Mouse (Mus musculus): ENCODE data around the gene Prpf38b. TPM values are rescaled to one million over a fixed set of nuclear protein-coding genes. Genes with fewer than 3 reads are reported as not detected.

Prpf38b gene
- polyA plus RNA-seq, 1 experiment = 48.9 TPM

- DNase-seq = no peak
- no peaks in the 10 kb centered on the region for H3K4me1 ChIP-seq (ENCODE audit: control insufficient read depth, insufficient read depth, low read length)
- 92% methylated on average over 6 of the region's 6 CpGs for WGBS
- no peak for TF ChIP-seq POLR2A (IDR thresholded peaks at IDR 0.05; ENCODE audit: borderline replicate concordance, extremely low read depth, low read depth, low read length)
- TF ChIP-seq CTCF (IDR thresholded peaks at IDR 0.05; ENCODE audit: insufficient read depth, low read length) = no peak
- no peak overlapping the region for H3K4me3 ChIP-seq (replicated peaks; ENCODE audit: extremely low read depth, low read depth, low read length)
Measured at GRCm38 (mm10) chr3:108902934-108903333, 8.6 kb downstream of the Prpf38b start.

DNA sequence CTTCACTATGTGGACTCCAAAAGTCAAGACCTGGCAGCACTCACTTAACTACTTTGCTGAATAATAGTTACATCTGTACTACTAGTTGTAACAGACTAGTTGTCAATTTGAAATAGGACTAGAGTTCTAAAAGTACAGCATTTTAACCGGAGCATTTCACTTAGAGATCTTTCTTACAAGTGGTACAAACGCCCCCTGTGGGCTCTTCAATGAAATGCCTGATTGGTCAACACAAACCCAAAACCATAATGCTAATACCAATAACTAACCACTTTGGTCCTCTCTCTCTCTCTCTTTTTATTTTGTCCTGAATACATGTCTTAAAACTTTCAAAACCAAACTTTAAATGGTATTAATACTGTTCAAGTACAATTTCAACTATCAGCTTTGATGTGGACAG, 9.5 kb downstream of the Prpf38b start:
- no peak overlapping the region for H3K4me3 ChIP-seq (replicated peaks; ENCODE audit: extremely low read depth, low read depth, low read length)
- TF ChIP-seq CTCF (IDR thresholded peaks at IDR 0.05; ENCODE audit: insufficient read depth, low read length) (no peak), POLR2A (IDR thresholded peaks at IDR 0.05; ENCODE audit: borderline replicate concordance, extremely low read depth, low read depth, low read length) (no peak)
- DNase-seq = no peak
- no peaks in the 10 kb centered on the region for H3K4me1 ChIP-seq (ENCODE audit: control insufficient read depth, insufficient read depth, low read length)
- WGBS = 42% methylated on average over 2 of the region's 2 CpGs

DNA sequence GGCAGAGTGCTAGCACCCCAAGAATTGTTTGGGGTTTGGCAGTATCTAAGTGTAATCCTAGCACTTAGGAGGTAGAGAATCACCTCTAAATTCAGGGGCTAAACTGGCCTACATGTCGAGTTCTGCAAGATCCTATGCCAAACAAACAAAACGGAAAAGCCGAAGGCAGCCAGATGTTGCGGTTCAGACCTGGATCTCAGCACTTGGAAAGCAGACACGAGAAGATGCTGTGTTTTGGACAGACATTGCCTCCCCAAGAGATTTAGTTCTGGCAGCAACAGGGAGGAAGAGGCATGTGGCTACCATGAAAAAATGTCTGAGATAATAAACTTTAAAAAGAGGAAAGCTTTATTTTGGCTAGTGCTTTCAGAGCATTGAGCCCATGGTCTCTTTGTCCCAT, 10.8 kb downstream of the Prpf38b start:
- no peak for DNase-seq
- TF ChIP-seq CTCF (IDR thresholded peaks at IDR 0.05; ENCODE audit: insufficient read depth, low read length) (no peak), POLR2A (IDR thresholded peaks at IDR 0.05; ENCODE audit: borderline replicate concordance, extremely low read depth, low read depth, low read length) (no peak)
- 71% methylated on average over 5 of the region's 5 CpGs for WGBS

GRCm38 (mm10) chr3:108900147-108900546, 11.4 kb downstream of the Prpf38b start:
- Histone ChIP-seq H3K4me1 (ENCODE audit: control insufficient read depth, insufficient read depth, low read length) (no peaks in the 10 kb centered on the region), H3K4me3 (replicated peaks; ENCODE audit: extremely low read depth, low read depth, low read length) (no peak overlapping the region)
- TF ChIP-seq CTCF (IDR thresholded peaks at IDR 0.05; ENCODE audit: insufficient read depth, low read length) (no peak), POLR2A (IDR thresholded peaks at IDR 0.05; ENCODE audit: borderline replicate concordance, extremely low read depth, low read depth, low read length) (no peak)
- 73% methylated on average over 3 of the region's 3 CpGs for WGBS
- DNase-seq = no peak

More for the DNA sequence above, 10.8 kb downstream of the Prpf38b start:
- H3K4me1 ChIP-seq (ENCODE audit: control insufficient read depth, insufficient read depth, low read length) = no peaks in the 10 kb centered on the region
- H3K4me3 ChIP-seq (replicated peaks; ENCODE audit: extremely low read depth, low read depth, low read length) = no peak overlapping the region

DNA sequence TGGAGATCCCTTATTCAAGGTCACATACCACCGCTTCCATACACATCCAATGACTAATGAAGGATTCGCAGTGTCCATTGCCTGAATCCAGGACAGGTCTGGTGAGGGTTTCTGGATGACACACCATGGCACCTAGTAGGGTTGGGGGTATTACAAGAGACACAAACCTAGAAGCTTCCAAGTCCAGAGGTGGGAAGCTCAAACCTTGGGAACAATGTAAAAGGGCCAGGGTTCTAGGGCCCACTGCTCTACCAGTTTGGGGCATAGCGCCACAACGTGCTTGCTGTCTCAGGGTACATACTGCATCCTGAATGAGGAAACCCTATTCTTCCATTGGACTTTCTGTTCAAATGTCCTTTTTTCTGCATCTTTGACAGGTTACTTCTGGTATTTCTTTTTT, 12.9 kb downstream of the Prpf38b start:
- TF ChIP-seq CTCF (IDR thresholded peaks at IDR 0.05; ENCODE audit: insufficient read depth, low read length) = no peak
- no peak for TF ChIP-seq POLR2A (IDR thresholded peaks at IDR 0.05; ENCODE audit: borderline replicate concordance, extremely low read depth, low read depth, low read length)
- 91% methylated on average over 4 of the region's 4 CpGs for WGBS
- Histone ChIP-seq H3K4me3 (replicated peaks; ENCODE audit: extremely low read depth, low read depth, low read length) (no peak overlapping the region), H3K4me1 (ENCODE audit: control insufficient read depth, insufficient read depth, low read length) (no peaks in the 10 kb centered on the region)
- no peak for DNase-seq

DNA sequence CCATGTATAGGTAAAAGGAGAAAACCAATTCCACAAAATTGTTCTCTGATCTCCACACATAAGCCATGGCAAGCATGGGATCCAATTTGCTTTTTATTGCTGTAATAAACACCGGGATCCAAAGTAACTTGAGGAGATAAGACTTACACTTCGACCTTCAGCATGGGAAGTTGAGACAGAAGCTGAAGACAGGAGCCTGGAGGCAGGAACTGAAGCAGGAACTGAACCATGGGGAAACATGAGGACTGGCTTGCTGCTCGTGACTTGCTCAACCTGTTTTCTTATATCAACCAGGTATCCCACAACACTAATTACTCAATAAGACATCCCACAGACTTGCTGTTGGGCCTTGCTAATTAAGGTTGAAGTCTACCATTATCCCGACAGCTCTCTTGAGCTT, 18.6 kb downstream of the Prpf38b start:
- Histone ChIP-seq H3K4me3 (replicated peaks; ENCODE audit: extremely low read depth, low read depth, low read length) (no peak overlapping the region), H3K4me1 (ENCODE audit: control insufficient read depth, insufficient read depth, low read length) (no peaks in the 10 kb centered on the region)
- TF ChIP-seq POLR2A (IDR thresholded peaks at IDR 0.05; ENCODE audit: borderline replicate concordance, extremely low read depth, low read depth, low read length) = no peak
- no peak for TF ChIP-seq CTCF (IDR thresholded peaks at IDR 0.05; ENCODE audit: insufficient read depth, low read length)
- WGBS = 63% methylated on average over 4 of the region's 4 CpGs
- DNase-seq = no peak

- no peak overlapping the region for H3K4me3 ChIP-seq (replicated peaks; ENCODE audit: extremely low read depth, low read depth, low read length)
- DNase-seq = no peak
- no peaks in the 10 kb centered on the region for H3K4me1 ChIP-seq (ENCODE audit: control insufficient read depth, insufficient read depth, low read length)
- TF ChIP-seq CTCF (IDR thresholded peaks at IDR 0.05; ENCODE audit: insufficient read depth, low read length) = no peak
- no peak for TF ChIP-seq POLR2A (IDR thresholded peaks at IDR 0.05; ENCODE audit: borderline replicate concordance, extremely low read depth, low read depth, low read length)
- WGBS = 58% methylated on average over 1 of the region's 1 CpGs
Measured at GRCm38 (mm10) chr3:108892080-108892479, 19.4 kb downstream of the Prpf38b start.

GRCm38 (mm10) chr3:108889908-108890307, 21.6 kb downstream of the Prpf38b start, which contains the start of gene Fndc7:
Gene Fndc7 (minus strand): TSS chr3:108890008.
- no peak within 1 kb of the TSS for H3K4me3 ChIP-seq (replicated peaks; ENCODE audit: extremely low read depth, low read depth, low read length)
- no peak for TF ChIP-seq POLR2A (IDR thresholded peaks at IDR 0.05; ENCODE audit: borderline replicate concordance, extremely low read depth, low read depth, low read length)
- no peak for TF ChIP-seq CTCF (IDR thresholded peaks at IDR 0.05; ENCODE audit: insufficient read depth, low read length)
- peaks cover 2% of the 10 kb centered on the region; the same call in 1 of the 2 replicates for H3K4me1 ChIP-seq (ENCODE audit: control insufficient read depth, insufficient read depth, low read length)
- no peak for DNase-seq
- 98% methylated on average over 1 of the region's 1 CpGs for WGBS

DNA sequence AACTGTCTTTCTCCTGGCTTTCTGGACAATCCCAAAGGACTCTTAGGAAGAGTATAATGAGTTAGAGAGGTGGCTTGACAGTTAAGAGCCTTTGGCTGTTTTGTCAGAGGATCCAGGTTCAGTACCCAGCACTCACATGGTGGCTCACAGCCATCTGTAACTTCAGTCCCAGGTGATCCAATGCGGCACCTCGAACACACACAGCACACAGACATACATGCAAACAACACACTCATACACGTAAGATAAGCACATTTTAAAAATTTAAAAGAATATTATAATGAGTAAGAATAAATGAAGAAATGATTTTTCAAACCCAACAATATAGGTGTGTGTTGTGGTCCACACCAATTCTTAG, 23.9 kb downstream of the Prpf38b start:
- H3K4me1 ChIP-seq (ENCODE audit: control insufficient read depth, insufficient read depth, low read length) = peaks cover 2% of the 10 kb centered on the region; the same call in 1 of the 2 replicates
- DNase-seq = no peak
- TF ChIP-seq CTCF (IDR thresholded peaks at IDR 0.05; ENCODE audit: insufficient read depth, low read length) (no peak), POLR2A (IDR thresholded peaks at IDR 0.05; ENCODE audit: borderline replicate concordance, extremely low read depth, low read depth, low read length) (no peak)
- 95% methylated on average over 3 of the region's 3 CpGs for WGBS
- H3K4me3 ChIP-seq (replicated peaks; ENCODE audit: extremely low read depth, low read depth, low read length) = no peak overlapping the region

DNA sequence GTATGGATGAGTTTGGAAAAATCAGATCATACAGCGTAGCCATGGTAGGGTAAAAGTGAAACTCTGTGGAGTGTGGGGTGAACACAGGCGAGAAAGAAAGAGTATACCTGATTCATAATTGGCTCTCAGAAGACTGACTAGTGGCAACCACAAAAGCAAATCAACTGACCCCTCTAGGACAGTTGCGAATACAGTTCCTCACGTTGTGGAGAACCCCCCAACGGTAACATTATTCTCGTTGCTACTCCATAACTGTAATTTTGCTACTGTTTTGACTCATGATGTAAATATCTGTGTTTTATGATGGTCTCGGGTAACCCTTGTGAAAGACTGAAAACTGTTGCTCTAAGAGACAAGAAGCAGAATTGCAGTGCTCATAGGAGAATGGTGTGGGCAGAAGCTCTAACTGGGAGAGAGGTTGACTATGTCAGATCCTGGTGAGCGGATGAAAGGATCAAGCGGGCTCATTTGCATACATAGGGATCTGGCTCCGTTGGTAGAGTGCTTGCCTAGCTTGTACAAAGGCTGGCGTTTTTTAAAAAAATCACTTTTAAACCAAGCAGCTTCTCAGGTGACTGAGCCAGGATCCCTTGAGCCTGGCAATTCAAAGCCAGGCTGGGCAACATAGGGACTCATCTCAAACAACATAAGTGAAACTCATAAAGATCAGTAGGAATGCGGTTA, 24.5 kb downstream of the Prpf38b start:
- no peak for DNase-seq
- TF ChIP-seq CTCF (IDR thresholded peaks at IDR 0.05; ENCODE audit: insufficient read depth, low read length) (no peak), POLR2A (IDR thresholded peaks at IDR 0.05; ENCODE audit: borderline replicate concordance, extremely low read depth, low read depth, low read length) (no peak)
- Histone ChIP-seq H3K4me3 (replicated peaks; ENCODE audit: extremely low read depth, low read depth, low read length) (no peak overlapping the region), H3K4me1 (ENCODE audit: control insufficient read depth, insufficient read depth, low read length) (peaks cover 2% of the 10 kb centered on the region; the same call in 1 of the 2 replicates)
- 83% methylated on average over 12 of the region's 12 CpGs for WGBS
